Mouse (Mus musculus) kidney, embryonic 15.5 days (tissue): ENCODE measurements around the gene Zmiz2. TPM values are rescaled to one million over a fixed set of nuclear protein-coding genes. Genes with fewer than 3 reads are reported as not detected.

Source experiments
- ATAC-seq: fragments of 200-750 bp; cut with Nextera tagmentation; replicated peaks from 2 replicates; pipeline ENCODE4 v1.8.0; 2017; ENCODE audit warnings: moderate TSS enrichment; ENCODE audit not compliant: low FRiP score
- H3K27ac ChIP-seq: fragments of 300-500 bp; sonication (generic); 2 replicates; pipeline ENCODE4 v1.5.1; 2015; ENCODE audit warnings: mild to moderate bottlenecking, inconsistent platforms
- H3K27me3 ChIP-seq: fragments of 300-500 bp; sonication (generic); 2 replicates; pipeline ENCODE4 v1.6.1; 2015; ENCODE audit warnings: inconsistent platforms
- H3K36me3 ChIP-seq: fragments of 300-500 bp; sonication (generic); 2 replicates; pipeline ENCODE4 v1.6.1; 2015; ENCODE audit warnings: inconsistent platforms
- H3K4me1 ChIP-seq: fragments of 300-500 bp; sonication (generic); 2 replicates; pipeline ENCODE4 v1.6.1; 2015; ENCODE audit warnings: inconsistent platforms
- H3K4me2 ChIP-seq: fragments of 300-500 bp; sonication (generic); 2 replicates; pipeline ENCODE4 v1.6.1; 2015; ENCODE audit warnings: moderate library complexity, mild to moderate bottlenecking, inconsistent platforms
- H3K4me3 ChIP-seq: fragments of 300-500 bp; sonication (generic); replicated peaks from 2 replicates; pipeline ENCODE4 v1.5.1; 2015; ENCODE audit warnings: mild to moderate bottlenecking, inconsistent platforms
- H3K9ac ChIP-seq: fragments of 300-500 bp; sonication (generic); 2 replicates; pipeline ENCODE4 v1.6.1; 2015; ENCODE audit warnings: mild to moderate bottlenecking, inconsistent platforms
- H3K9me3 ChIP-seq: fragments of 300-500 bp; sonication (generic); replicated peaks from 2 replicates; pipeline ENCODE4 v1.6.1; 2016; ENCODE audit warnings: inconsistent platforms
- WGBS: fragments of 180-500 bp; shearing (Covaris S2); methylation state at CpG from one replicate; pipeline ENCODE4 v1.1.7; 2015; ENCODE audit warnings: mixed read lengths; 5-methylcytosine and 5-hydroxymethylcytosine counted together
- polyA plus RNA-seq: library from polyadenylated mRNA; unstranded; fragments of >200 nt; fragmentation: Nextera tagmentation; extraction: Ambion mirVana; gene quantifications from 2 replicates; pipeline ENCODE4 v1.2.1, GENCODE M21; 2015

The Zmiz2 gene
- polyA plus RNA-seq, 1 experiment from 2014 or later: 12.4 TPM

- Histone ChIP-seq H3K9me3 (no peaks in the 10 kb centered on the region), H3K36me3 (no peaks in the 10 kb centered on the region), H3K4me3 (no peak overlapping the region), H3K27me3 (no peaks in the 10 kb centered on the region), H3K4me2 (no peak overlapping the region), H3K9ac (no peak overlapping the region), H3K4me1 (no peaks in the 10 kb centered on the region), H3K27ac (no peak overlapping the region)
- ATAC-seq: no peak
- 82% methylated on average over 11 of the region's 11 CpGs for WGBS
These were observed 17.3 kb upstream of the Zmiz2 start for GRCm38 (mm10) chr11:6371376-6372155.

GRCm38 (mm10) chr11:6372784-6373183, 16.1 kb upstream of the Zmiz2 start:
- 90% methylated on average over 9 of the region's 9 CpGs for WGBS
- no peak overlapping the region for H3K9ac ChIP-seq
- H3K4me1 ChIP-seq: no peaks in the 10 kb centered on the region
- no peaks in the 10 kb centered on the region for H3K27me3 ChIP-seq
- no peak overlapping the region for H3K4me3 ChIP-seq
- no peak for ATAC-seq
- H3K27ac ChIP-seq: no peak overlapping the region
- H3K4me2 ChIP-seq: no peak overlapping the region
- no peaks in the 10 kb centered on the region for H3K9me3 ChIP-seq
- no peaks in the 10 kb centered on the region for H3K36me3 ChIP-seq

GRCm38 (mm10) chr11:6380916-6381315, 8.0 kb upstream of the Zmiz2 start:
- Histone ChIP-seq H3K4me2 (no peak overlapping the region), H3K9ac (no peak overlapping the region), H3K4me3 (no peak overlapping the region), H3K27ac (no peak overlapping the region), H3K9me3 (no peaks in the 10 kb centered on the region), H3K36me3 (no peaks in the 10 kb centered on the region), H3K4me1 (no peaks in the 10 kb centered on the region), H3K27me3 (no peaks in the 10 kb centered on the region)
- no peak for ATAC-seq
- WGBS: 78% methylated on average over 6 of the region's 6 CpGs

- peaks cover 8% of the 10 kb centered on the region for H3K36me3 ChIP-seq
- peak overlapping the region; percentile 99 for H3K27ac ChIP-seq
- ATAC-seq: no peak
- peak overlapping the region; percentile 83; the same call in 1 of the 2 replicates for H3K4me3 ChIP-seq
- peak overlapping the region; percentile 80; the same call in 1 of the 2 replicates for H3K4me2 ChIP-seq
- H3K9me3 ChIP-seq: no peaks in the 10 kb centered on the region
- no peaks in the 10 kb centered on the region for H3K27me3 ChIP-seq
- 0 out of 2 replicates have a peak overlapping the region, but pooled peaks have one; percentile 76 for H3K9ac ChIP-seq
- 92% methylated on average over 6 of the region's 6 CpGs for WGBS
- peaks cover 25% of the 10 kb centered on the region for H3K4me1 ChIP-seq
These were observed 648 bp upstream of the Zmiz2 start for GRCm38 (mm10) chr11:6388126-6388725.

- peaks cover 15% of the 10 kb centered on the region for H3K36me3 ChIP-seq
- H3K27me3 ChIP-seq: no peaks in the 10 kb centered on the region
- ATAC-seq: peak; percentile 37; the same call in 1 of the 2 replicates
- WGBS: 0% methylated on average over 26 of the region's 43 CpGs
- H3K27ac ChIP-seq: peak overlapping the region; percentile 99
- peak overlapping the region; percentile 76 for H3K9ac ChIP-seq
- peak overlapping the region; percentile 80 for H3K4me2 ChIP-seq
- peaks cover 25% of the 10 kb centered on the region for H3K4me1 ChIP-seq
- H3K4me3 ChIP-seq: peak overlapping the region; percentile 83
- no peaks in the 10 kb centered on the region for H3K9me3 ChIP-seq
These were observed 628 bp downstream of the Zmiz2 start for GRCm38 (mm10) chr11:6389483-6389921.

- Histone ChIP-seq H3K4me2 (peak overlapping the region; percentile 80), H3K4me1 (peaks cover 25% of the 10 kb centered on the region), H3K9ac (peak overlapping the region; percentile 76), H3K27me3 (no peaks in the 10 kb centered on the region), H3K27ac (no peak overlapping the region), H3K4me3 (peak overlapping the region; percentile 83), H3K36me3 (peaks cover 25% of the 10 kb centered on the region), H3K9me3 (no peaks in the 10 kb centered on the region)
- WGBS: 79% methylated on average over 8 of the region's 8 CpGs
- no peak for ATAC-seq
These were observed 1.6 kb downstream of the Zmiz2 start for GRCm38 (mm10) chr11:6390376-6391053.

GRCm38 (mm10) chr11:6391516-6392276, 2.8 kb downstream of the Zmiz2 start:
- Histone ChIP-seq H3K27me3 (no peaks in the 10 kb centered on the region), H3K9me3 (no peaks in the 10 kb centered on the region), H3K4me2 (no peak overlapping the region), H3K36me3 (peaks cover 37% of the 10 kb centered on the region), H3K4me3 (no peak overlapping the region), H3K4me1 (peaks cover 25% of the 10 kb centered on the region), H3K27ac (no peak overlapping the region), H3K9ac (no peak overlapping the region)
- 81% methylated on average over 8 of the region's 8 CpGs for WGBS
- no peak for ATAC-seq

GRCm38 (mm10) chr11:6392857-6393256, 4.0 kb downstream of the Zmiz2 start:
- Histone ChIP-seq H3K27ac (no peak overlapping the region), H3K4me1 (peaks cover 25% of the 10 kb centered on the region), H3K36me3 (peaks cover 48% of the 10 kb centered on the region), H3K9me3 (no peaks in the 10 kb centered on the region), H3K4me3 (no peak overlapping the region), H3K27me3 (no peaks in the 10 kb centered on the region), H3K4me2 (no peak overlapping the region), H3K9ac (no peak overlapping the region)
- whole genome bisulfite sequencing: 78% methylated on average over 6 of the region's 6 CpGs
- no peak for ATAC-seq

- H3K4me1 ChIP-seq: peaks cover 22% of the 10 kb centered on the region
- no peak overlapping the region for H3K4me2 ChIP-seq
- H3K27ac ChIP-seq: no peak overlapping the region
- H3K9me3 ChIP-seq: no peaks in the 10 kb centered on the region
- H3K36me3 ChIP-seq: peaks cover 58% of the 10 kb centered on the region
- ATAC-seq: no peak
- no peaks in the 10 kb centered on the region for H3K27me3 ChIP-seq
- H3K4me3 ChIP-seq: no peak overlapping the region
- no peak overlapping the region for H3K9ac ChIP-seq
- WGBS: 55% methylated on average over 1 of the region's 1 CpGs
These were observed 5.0 kb downstream of the Zmiz2 start for GRCm38 (mm10) chr11:6393866-6394265.

- no peak overlapping the region for H3K4me3 ChIP-seq
- peaks cover 13% of the 10 kb centered on the region for H3K4me1 ChIP-seq
- H3K27me3 ChIP-seq: no peaks in the 10 kb centered on the region
- H3K36me3 ChIP-seq: peaks cover 75% of the 10 kb centered on the region
- H3K27ac ChIP-seq: no peak overlapping the region
- no peak for ATAC-seq
- no peaks in the 10 kb centered on the region for H3K9me3 ChIP-seq
- H3K9ac ChIP-seq: no peak overlapping the region
- H3K4me2 ChIP-seq: no peak overlapping the region
- WGBS: 86% methylated on average over 5 of the region's 5 CpGs
These were observed 6.7 kb downstream of the Zmiz2 start for GRCm38 (mm10) chr11:6395565-6395964.

- no peak overlapping the region for H3K4me2 ChIP-seq
- H3K27me3 ChIP-seq: no peaks in the 10 kb centered on the region
- no peaks in the 10 kb centered on the region for H3K4me1 ChIP-seq
- 94% methylated on average over 10 of the region's 10 CpGs for WGBS
- no peak overlapping the region for H3K4me3 ChIP-seq
- no peak for ATAC-seq
- H3K36me3 ChIP-seq: peaks cover 93% of the 10 kb centered on the region
- no peak overlapping the region for H3K9ac ChIP-seq
- no peak overlapping the region for H3K27ac ChIP-seq
- H3K9me3 ChIP-seq: no peaks in the 10 kb centered on the region
These were observed 9.3 kb downstream of the Zmiz2 start for GRCm38 (mm10) chr11:6398141-6398540.
